Mouse (Mus musculus) C2C12 (cell line): ENCODE data around the gene Arhgap17.

Source experiments
- CEBPB ChIP-seq: IDR thresholded peaks from one replicate; pipeline ENCODE4 v1.6.1; 2011; ENCODE audit warnings: low read depth, mild to moderate bottlenecking, control low read depth, moderate library complexity
- CTCF ChIP-seq: IDR thresholded peaks from one replicate; pipeline ENCODE4 v1.5.1; 2011; ENCODE audit not compliant: control insufficient read depth, insufficient read depth, insufficient read length
- FOSL1 ChIP-seq: IDR thresholded peaks from one replicate; pipeline ENCODE4 v1.8.0; 2011; ENCODE audit warnings: mild to moderate bottlenecking, low read length; ENCODE audit not compliant: poor library complexity, insufficient read depth, severe bottlenecking
- MAX ChIP-seq: IDR thresholded peaks from one replicate; pipeline ENCODE4 v1.6.1; 2011; ENCODE audit warnings: mild to moderate bottlenecking, control low read depth
- MYOD1 ChIP-seq: IDR thresholded peaks from one replicate; pipeline ENCODE4 v1.6.1; 2011; ENCODE audit warnings: low read depth; ENCODE audit not compliant: control insufficient read depth, insufficient read length
- MYOG ChIP-seq: IDR thresholded peaks from one replicate; pipeline ENCODE4 v1.6.1; 2011; ENCODE audit not compliant: control insufficient read depth, insufficient read length; ENCODE audit errors: extremely low read depth
- USF1 ChIP-seq: IDR thresholded peaks from one replicate; pipeline ENCODE4 v1.6.1; 2011; ENCODE audit warnings: low read depth, mild to moderate bottlenecking, control low read depth, moderate library complexity

GRCm38 (mm10) chr7:123312738-123313137, 57.0 kb downstream of the Arhgap17 start:
- no peak for TF ChIP-seq USF1
- TF ChIP-seq CTCF: no peak
- TF ChIP-seq MYOG: no peak
- no peak for TF ChIP-seq CEBPB
- no peak for TF ChIP-seq MYOD1
- no peak for TF ChIP-seq MAX
- TF ChIP-seq FOSL1: no peak
